8 mouse cellular contexts compared by ENCODE assay signal in the genomic region with DNA sequence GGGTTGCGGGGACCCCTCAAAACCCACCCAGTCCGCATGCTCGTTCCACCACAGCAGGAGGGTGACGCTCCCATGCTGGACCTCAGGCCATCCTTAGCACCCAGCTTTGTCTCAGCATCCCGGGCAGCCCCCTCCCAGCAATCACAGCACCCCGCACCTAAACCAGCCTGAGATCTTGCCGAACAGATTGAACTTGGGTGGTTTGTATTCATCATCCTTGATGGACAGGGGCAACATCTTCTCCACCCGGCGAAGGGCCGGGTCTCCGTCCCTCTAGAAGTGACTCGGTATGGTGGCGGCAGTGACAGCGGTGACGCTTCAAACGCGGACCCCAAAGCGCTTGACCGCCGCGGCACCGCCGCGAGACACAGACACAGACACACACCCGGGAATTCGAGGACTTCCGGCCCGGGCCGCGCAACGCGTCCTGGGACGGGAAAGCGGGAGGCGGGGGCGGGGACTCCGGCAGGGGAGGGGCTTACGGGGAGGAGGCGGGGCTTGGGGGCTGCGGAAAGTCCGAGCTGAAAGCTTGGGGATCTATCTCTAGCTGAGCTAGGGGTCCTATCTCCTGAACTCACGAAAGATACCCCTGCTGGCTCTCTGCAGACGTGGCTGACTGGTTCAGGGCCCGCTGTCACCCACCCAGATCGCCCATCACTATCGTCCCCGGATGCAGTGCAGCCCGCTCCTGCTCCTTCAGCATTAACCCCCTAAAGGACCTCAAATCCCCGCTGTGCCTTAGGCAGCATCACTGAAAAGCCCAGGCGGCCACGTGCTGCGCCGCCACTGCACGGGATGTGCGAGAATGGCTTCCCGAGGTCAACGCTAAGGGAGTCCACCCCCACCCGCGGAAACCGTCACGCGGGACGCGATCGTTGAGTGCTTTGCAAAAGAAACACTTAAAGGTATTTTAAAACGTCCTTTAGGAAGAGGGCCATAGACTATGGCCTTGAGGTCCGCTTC. TPM values are rescaled to one million over a fixed set of nuclear protein-coding genes. Genes with fewer than 3 reads are reported as not detected.
DNase-seq lines count a peak whose midpoint lies in the region; ATAC-seq and TF ChIP-seq lines count a peak whose summit lies in the region.

A gene (minus strand): TSS at position 429 of the 963 bp plus-strand sequence.
A gene (plus strand): TSS at position 485 of the 963 bp plus-strand sequence.

- peak; percentile 72 for DNase-seq in G1E (ENCODE audit: low spot score)
- peak; percentile 77 for DNase-seq in cerebellum, adult 11 months
- DNase-seq in forebrain, embryonic 14.5 days (ENCODE audit: low spot score) = peak; percentile 91
- peak; percentile 86 to 87 for DNase-seq in heart, postnatal 14 days
- DNase-seq in layer of hippocampus, adult 18-20 months (ENCODE audit: low spot score in 2 of 2) = peak; percentile 80 to 87
- DNase-seq in lung, adult 2 months = peak; percentile 80
- DNase-seq in testis, postnatal 10 days (ENCODE audit: low spot score) = peak; percentile 90

- TF ChIP-seq POLR2A in lung, adult 2 months (IDR thresholded peaks at IDR 0.05; ENCODE audit: borderline replicate concordance, extremely low read depth, low read depth, low read length) = peak; percentile 73; the same call in 1 of the 2 replicates

- peak within 1 kb of the TSS; percentile 84 for H3K27ac ChIP-seq in forebrain, embryonic 14.5 days (ENCODE audit: low read depth, low read length)
- H3K27ac ChIP-seq in neural tube, embryonic 15.5 days (replicated peaks) = peak within 1 kb of the TSS; percentile 90

- intact Hi-C loops in heart, postnatal 14 days (cut with DNase I) = no loop called here

- no peaks in the 10 kb centered on the region for H3K27me3 ChIP-seq in G1E (ENCODE audit: insufficient read depth, low read length)
- H3K27me3 ChIP-seq in forebrain, embryonic 14.5 days (replicated peaks; ENCODE audit: control insufficient read depth, insufficient read depth, low read length) = no peaks in the 10 kb centered on the region
- no peaks in the 10 kb centered on the region for H3K27me3 ChIP-seq in neural tube, embryonic 15.5 days (replicated peaks)

- no peaks in the 10 kb centered on the region for H3K9me3 ChIP-seq in G1E (replicated peaks)
- H3K9me3 ChIP-seq in forebrain, embryonic 14.5 days (replicated peaks; ENCODE audit: control insufficient read depth, low read length) = no peaks in the 10 kb centered on the region
- H3K9me3 ChIP-seq in neural tube, embryonic 15.5 days (replicated peaks) = no peaks in the 10 kb centered on the region

- H3K4me1 ChIP-seq in G1E (ENCODE audit: insufficient read depth, low read depth, low read length) = peaks cover 27% of the 10 kb centered on the region
- peaks cover 10% of the 10 kb centered on the region; the same call in 1 of the 2 replicates for H3K4me1 ChIP-seq in forebrain, embryonic 14.5 days (ENCODE audit: control insufficient read depth, insufficient read depth, low read length)
- no peaks in the 10 kb centered on the region; the same call in 1 of the 2 replicates for H3K4me1 ChIP-seq in lung, adult 2 months (ENCODE audit: control insufficient read depth, insufficient read depth, low read length)
- H3K4me1 ChIP-seq in neural tube, embryonic 15.5 days = peaks cover 44% of the 10 kb centered on the region

- WGBS in forebrain, embryonic 14.5 days = under 1% methylated on average over 67 of the region's 67 CpGs
- WGBS in lung, adult 2 months = under 1% methylated on average over 67 of the region's 67 CpGs
- under 1% methylated on average over 67 of the region's 67 CpGs for WGBS in neural tube, embryonic 15.5 days

- peak within 1 kb of the TSS; percentile 89 for H3K4me2 ChIP-seq in forebrain, embryonic 14.5 days (ENCODE audit: low read length)
- H3K4me2 ChIP-seq in neural tube, embryonic 15.5 days = peak within 1 kb of the TSS; percentile 86

- peak within 1 kb of the TSS; percentile 80 for H3K4me3 ChIP-seq in G1E (ENCODE audit: low read depth, low read length)
- H3K4me3 ChIP-seq in forebrain, embryonic 14.5 days (ENCODE audit: low read depth, low read length) = peak within 1 kb of the TSS; percentile 85
- H3K4me3 ChIP-seq in lung, adult 2 months (replicated peaks; ENCODE audit: extremely low read depth, low read depth, low read length) = peak within 1 kb of the TSS; percentile 94
- peak within 1 kb of the TSS; percentile 91 for H3K4me3 ChIP-seq in neural tube, embryonic 15.5 days (replicated peaks)

- peak; percentile 69 for ATAC-seq in G1E (ENCODE audit: extremely low read depth, insufficient number of reproducible peaks, low FRiP score, poor library complexity, severe bottlenecking)
- ATAC-seq in forebrain, embryonic 14.5 days = peak; percentile 95
- peak; percentile 93 for ATAC-seq in neural tube, embryonic 15.5 days (ENCODE audit: low FRiP score)

- H3K9ac ChIP-seq in forebrain, embryonic 14.5 days (ENCODE audit: low read length) = peak within 1 kb of the TSS; percentile 89
- H3K9ac ChIP-seq in neural tube, embryonic 15.5 days (replicated peaks) = peak within 1 kb of the TSS; percentile 88

- no peak for TF ChIP-seq CTCF in G1E (IDR thresholded peaks at IDR 0.05; ENCODE audit: low read depth, low read length)
- TF ChIP-seq CTCF in lung, adult 2 months (IDR thresholded peaks at IDR 0.05; ENCODE audit: insufficient read depth, low read length) = no peak

- peaks cover 42% of the 10 kb centered on the region for H3K36me3 ChIP-seq in G1E (replicated peaks)
- peaks cover 9% of the 10 kb centered on the region for H3K36me3 ChIP-seq in forebrain, embryonic 14.5 days (ENCODE audit: control insufficient read depth, insufficient read depth, low read length)
- 0 out of 2 replicates have a peak, but pooled peaks cover 6% of the 10 kb centered on the region for H3K36me3 ChIP-seq in neural tube, embryonic 15.5 days

RNA-seq across cellular contexts. Expression of the first gene that starts in this region (rescaled TPM):
- total RNA-seq in G1E (2014; fragmentation: Nextera tagmentation) = 25.8 and 28.2 TPM in 2 replicates
- total RNA-seq in G1E (2017) = 29.9 and 38.4 TPM in 2 replicates
- 1.9 and 3.0 TPM in 2 replicates for polyA plus RNA-seq in G1E (2012)
- polyA plus RNA-seq in forebrain, embryonic 14.5 days (2014; fragmentation: Nextera tagmentation; extraction: Ambion mirVana) = 22.2 and 23.1 TPM in 2 replicates
- total RNA-seq in heart, postnatal 14 days (2021) = 10 to 100 TPM; 20.8 to 21.2 TPM
- 10 to 100 TPM; 23.1 to 26.8 TPM for total RNA-seq in layer of hippocampus, adult 18-20 months (2021)
- 11.5 and 16.2 TPM in 2 replicates for polyA plus RNA-seq in lung, adult 2 months (2012; rRNA removed)
- polyA plus RNA-seq in neural tube, embryonic 15.5 days (2015; fragmentation: Nextera tagmentation; extraction: Ambion mirVana) = 14.6 and 18.7 TPM in 2 replicates

RNA-seq across cellular contexts. Expression of the second gene that starts in this region (rescaled TPM):
- total RNA-seq in G1E (2014; fragmentation: Nextera tagmentation) (6.9 and 8.0 TPM in 2 replicates), G1E (2017) (8.6 and 9.1 TPM in 2 replicates)
- polyA plus RNA-seq in G1E (2012) = 3.2 and 7.4 TPM in 2 replicates
- 29.9 and 31.4 TPM in 2 replicates for polyA plus RNA-seq in forebrain, embryonic 14.5 days (2014; fragmentation: Nextera tagmentation; extraction: Ambion mirVana)
- total RNA-seq in heart, postnatal 14 days (2021) = 10 to 100 TPM; 15.1 to 15.2 TPM
- 10 to 100 TPM; 66.3 to 67.0 TPM for total RNA-seq in layer of hippocampus, adult 18-20 months (2021)
- 9.8 and 10.9 TPM in 2 replicates for polyA plus RNA-seq in lung, adult 2 months (2012; rRNA removed)
- polyA plus RNA-seq in neural tube, embryonic 15.5 days (2015; fragmentation: Nextera tagmentation; extraction: Ambion mirVana) = 39.8 and 41.6 TPM in 2 replicates

Comparison
In these comparisons a context has a peak if more than half of its experiments do, and no peak if none do; other contexts are left out.
1. Peak in every context shown above with its lines: DNase-seq, ATAC-seq, H3K4me3 ChIP-seq and H3K27ac ChIP-seq.
2. RNA of the second gene that starts in this region (total RNA-seq): 66.3 to 67.0 TPM in layer of hippocampus, adult 18-20 months; 15.1 to 15.2 TPM in heart, postnatal 14 days and 6.9 to 9.1 TPM in G1E; every median in the first group is over 4 times any median in the second.